Mouse (Mus musculus) bone marrow macrophage, adult 2 months (primary cell): ENCODE results near the gene Mycn.

Experiments
- CTCF ChIP-seq: IDR thresholded peaks from 2 replicates; pipeline ENCODE4 v1.5.1; 2012; ENCODE audit warnings: low read depth, mild to moderate bottlenecking, low read length, moderate library complexity
- POLR2A ChIP-seq: IDR thresholded peaks from 2 replicates; pipeline ENCODE4 v1.6.1; 2012; ENCODE audit warnings: mild to moderate bottlenecking, low read depth, low read length, borderline replicate concordance

DNA sequence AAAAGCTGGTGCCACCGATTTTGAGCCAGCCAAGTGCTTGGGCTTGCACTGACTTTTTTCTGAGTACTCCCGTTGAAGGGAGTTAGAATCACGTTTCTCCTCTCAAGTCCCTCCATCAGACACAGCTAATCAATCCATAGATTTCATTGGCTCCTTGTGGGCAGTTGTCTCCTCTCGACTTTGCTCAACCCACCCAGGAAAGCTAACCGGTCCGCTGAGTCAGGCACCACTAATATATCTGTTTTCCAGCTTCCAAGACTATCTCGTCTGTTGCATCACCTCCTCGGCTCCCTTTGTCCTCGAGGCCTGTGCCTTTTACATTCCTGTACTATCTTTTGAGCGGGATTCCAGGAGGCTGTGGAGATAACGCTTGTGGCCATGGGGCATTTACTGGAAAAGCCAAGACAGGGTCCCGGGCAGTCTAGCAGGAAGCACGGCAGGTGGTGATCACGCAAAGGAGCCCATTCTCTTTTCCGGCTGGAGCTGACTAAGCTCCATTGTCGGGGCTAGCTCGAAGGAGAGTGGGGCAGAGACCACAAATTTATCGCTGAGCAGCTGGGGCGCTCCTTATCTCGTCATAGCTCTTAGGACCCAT lies 45.0 kb upstream of the Mycn start:
- TF ChIP-seq CTCF (no peak), POLR2A (no peak)
